Mouse (Mus musculus): ENCODE measurements at regions not wholly inside any gene's neighbourhood (a gene's known extent, or its start where the extent isn't known, plus 50 kb on each side); places are given as distances from the start of the nearest gene placed in this dataset.
A peak's percentile ranks its signal among the peaks of the same experiment; 100 is the strongest.

DNA sequence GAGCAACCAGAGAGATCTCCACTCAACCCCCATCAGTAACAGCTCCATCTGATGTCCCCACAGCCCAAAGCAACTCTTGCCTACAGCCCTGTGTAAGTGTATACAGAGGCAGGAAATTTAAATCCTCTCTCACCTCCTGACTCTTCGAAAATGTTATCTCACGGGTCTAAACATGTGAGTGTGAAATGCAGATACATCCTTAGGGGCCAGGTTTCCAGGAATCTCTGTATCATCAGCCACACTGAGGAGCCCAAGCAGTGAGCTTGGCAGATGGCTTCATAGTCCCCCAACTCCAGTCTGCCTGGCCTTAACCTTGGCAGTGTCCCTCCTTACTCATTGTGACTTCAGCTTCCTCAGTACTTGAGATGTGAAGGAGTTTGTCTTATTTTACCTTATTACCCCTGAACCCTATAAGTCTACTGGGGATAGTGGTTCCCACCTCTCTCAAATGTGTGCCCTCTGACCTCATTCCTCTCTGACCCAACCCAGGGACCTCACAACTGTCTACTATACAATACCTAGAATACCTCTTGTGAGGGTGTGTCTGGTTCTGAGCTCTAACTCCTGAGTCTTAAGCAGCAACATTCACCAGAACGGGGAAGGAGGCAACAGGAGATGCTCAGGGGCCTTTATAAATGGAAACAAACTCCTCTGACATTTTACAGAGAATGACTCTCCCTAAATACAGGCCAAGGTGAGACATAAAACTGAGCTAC is 238.5 kb downstream of the Setd4 start:
- Histone ChIP-seq H3K27ac (ENCODE audit: low read depth) (peak overlapping the region; percentile 13; the same call in 1 of the 2 replicates), H3K4me2 (ENCODE audit: low read depth, low read length) (no peak overlapping the region; the same call in 1 of the 2 replicates), H3K9me3 (ENCODE audit: low read length) (no peaks in the 10 kb centered on the region), H3K4me3 (ENCODE audit: low read depth, low read length) (no peak overlapping the region), H3K36me3 (replicated peaks; ENCODE audit: insufficient read depth, low read length) (no peaks in the 10 kb centered on the region), H3K27me3 (ENCODE audit: insufficient read depth, low read length) (no peaks in the 10 kb centered on the region), H3K4me1 (ENCODE audit: insufficient read depth) (no peaks in the 10 kb centered on the region), H3K9ac (replicated peaks) (no peak overlapping the region)
- TF ChIP-seq CTCF (IDR thresholded peaks at IDR 0.05; ENCODE audit: low read depth) (no peak), EP300 (IDR thresholded peaks at IDR 0.05; ENCODE audit: low read depth) (peak; percentile 70)
- 44% methylated on average over 3 of the region's 3 CpGs for WGBS (ENCODE audit: insufficient replicate concordance)
- ATAC-seq (peak; percentile 58), DNase-seq (no peak)

DNA sequence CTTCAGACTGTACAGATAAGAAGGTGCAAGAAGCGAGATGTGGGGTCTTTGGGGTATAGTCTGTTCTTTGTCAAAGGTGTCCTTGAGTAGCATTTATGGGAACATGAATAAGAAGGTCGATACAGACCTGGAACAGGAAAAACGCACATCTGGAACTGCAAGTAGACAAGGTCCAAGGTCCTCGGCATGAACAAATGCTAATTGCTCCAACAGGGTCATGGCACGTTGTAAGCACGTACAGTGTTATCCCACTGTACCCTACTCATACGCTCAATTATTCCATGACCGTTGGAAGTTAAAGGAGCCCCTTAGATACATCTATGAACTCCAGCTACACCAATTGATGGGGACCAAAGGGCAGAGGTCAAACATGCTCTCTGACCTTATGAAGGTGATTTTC is 244.1 kb downstream of the Setd4 start:
- Histone ChIP-seq H3K27ac (ENCODE audit: low read depth) (no peak overlapping the region), H3K27me3 (ENCODE audit: insufficient read depth, low read length) (no peaks in the 10 kb centered on the region), H3K9me3 (ENCODE audit: low read length) (no peaks in the 10 kb centered on the region), H3K36me3 (replicated peaks; ENCODE audit: insufficient read depth, low read length) (no peaks in the 10 kb centered on the region), H3K4me3 (ENCODE audit: low read depth, low read length) (no peak overlapping the region), H3K9ac (replicated peaks) (no peak overlapping the region), H3K4me2 (ENCODE audit: low read depth, low read length) (no peak overlapping the region), H3K4me1 (ENCODE audit: insufficient read depth) (no peaks in the 10 kb centered on the region)
- no peak for ATAC-seq
- TF ChIP-seq EP300 (IDR thresholded peaks at IDR 0.05; ENCODE audit: low read depth) (no peak), CTCF (IDR thresholded peaks at IDR 0.05; ENCODE audit: low read depth) (no peak)
- 82% methylated on average over 8 of the region's 8 CpGs for WGBS (ENCODE audit: insufficient replicate concordance)
- no peak for DNase-seq

DNA sequence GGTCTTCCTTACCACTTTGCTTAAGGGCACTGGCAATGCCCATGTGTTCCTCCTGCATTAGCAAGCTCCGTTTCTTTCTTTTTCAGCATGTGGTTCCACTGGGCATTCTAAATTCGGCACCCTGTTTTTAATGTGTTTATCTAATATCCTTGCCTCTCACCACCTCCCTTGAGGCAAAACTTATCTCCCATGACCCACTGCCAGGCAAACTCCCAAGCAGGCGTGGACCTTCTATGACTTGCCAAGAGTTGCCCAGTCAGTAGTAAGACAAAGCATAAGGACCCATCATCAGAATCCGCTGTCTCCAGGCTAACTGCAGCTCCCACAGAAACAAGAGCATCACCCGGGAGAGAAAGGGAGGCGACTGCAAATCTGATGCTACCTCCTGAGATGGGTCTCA is 245.2 kb downstream of the Setd4 start:
- Histone ChIP-seq H3K27me3 (ENCODE audit: insufficient read depth, low read length) (no peaks in the 10 kb centered on the region), H3K4me1 (ENCODE audit: insufficient read depth) (no peaks in the 10 kb centered on the region), H3K9ac (replicated peaks) (no peak overlapping the region), H3K27ac (ENCODE audit: low read depth) (no peak overlapping the region), H3K4me2 (ENCODE audit: low read depth, low read length) (no peak overlapping the region), H3K36me3 (replicated peaks; ENCODE audit: insufficient read depth, low read length) (no peaks in the 10 kb centered on the region), H3K4me3 (ENCODE audit: low read depth, low read length) (no peak overlapping the region), H3K9me3 (ENCODE audit: low read length) (no peaks in the 10 kb centered on the region)
- ATAC-seq: peak; percentile 56
- peak; percentile 38 for TF ChIP-seq EP300 (IDR thresholded peaks at IDR 0.05; ENCODE audit: low read depth)
- no peak for TF ChIP-seq CTCF (IDR thresholded peaks at IDR 0.05; ENCODE audit: low read depth)
- 64% methylated on average over 6 of the region's 6 CpGs for WGBS (ENCODE audit: insufficient replicate concordance)
- no peak for DNase-seq

DNA sequence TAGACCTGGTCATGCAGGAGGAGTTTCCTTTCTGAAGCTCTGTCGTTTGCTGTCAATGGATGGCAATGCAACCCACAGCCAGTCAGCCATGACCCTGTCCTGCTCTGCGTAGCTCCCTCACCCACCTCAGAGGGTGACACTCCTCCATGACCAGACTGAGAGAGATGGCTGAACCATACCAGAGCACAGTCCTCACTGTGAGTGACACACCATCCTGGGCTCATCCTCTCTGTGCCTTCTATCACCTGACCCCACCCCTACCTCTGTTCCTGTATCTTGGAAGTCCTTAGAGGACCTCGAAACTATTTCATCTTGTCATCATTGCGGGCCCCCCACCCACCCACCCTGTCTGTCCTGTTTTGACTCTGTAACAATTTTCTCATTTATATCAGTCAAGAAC is 245.7 kb downstream of the Setd4 start:
- 67% methylated on average over 4 of the region's 4 CpGs for WGBS (ENCODE audit: insufficient replicate concordance)
- Histone ChIP-seq H3K4me3 (ENCODE audit: low read depth, low read length) (no peak overlapping the region), H3K36me3 (replicated peaks; ENCODE audit: insufficient read depth, low read length) (no peaks in the 10 kb centered on the region), H3K9ac (replicated peaks) (no peak overlapping the region), H3K4me2 (ENCODE audit: low read depth, low read length) (no peak overlapping the region), H3K4me1 (ENCODE audit: insufficient read depth) (no peaks in the 10 kb centered on the region), H3K27me3 (ENCODE audit: insufficient read depth, low read length) (no peaks in the 10 kb centered on the region), H3K27ac (ENCODE audit: low read depth) (no peak overlapping the region), H3K9me3 (ENCODE audit: low read length) (no peaks in the 10 kb centered on the region)
- TF ChIP-seq CTCF (IDR thresholded peaks at IDR 0.05; ENCODE audit: low read depth) (no peak), EP300 (IDR thresholded peaks at IDR 0.05; ENCODE audit: low read depth) (no peak)
- DNase-seq: no peak
- ATAC-seq: no peak

DNA sequence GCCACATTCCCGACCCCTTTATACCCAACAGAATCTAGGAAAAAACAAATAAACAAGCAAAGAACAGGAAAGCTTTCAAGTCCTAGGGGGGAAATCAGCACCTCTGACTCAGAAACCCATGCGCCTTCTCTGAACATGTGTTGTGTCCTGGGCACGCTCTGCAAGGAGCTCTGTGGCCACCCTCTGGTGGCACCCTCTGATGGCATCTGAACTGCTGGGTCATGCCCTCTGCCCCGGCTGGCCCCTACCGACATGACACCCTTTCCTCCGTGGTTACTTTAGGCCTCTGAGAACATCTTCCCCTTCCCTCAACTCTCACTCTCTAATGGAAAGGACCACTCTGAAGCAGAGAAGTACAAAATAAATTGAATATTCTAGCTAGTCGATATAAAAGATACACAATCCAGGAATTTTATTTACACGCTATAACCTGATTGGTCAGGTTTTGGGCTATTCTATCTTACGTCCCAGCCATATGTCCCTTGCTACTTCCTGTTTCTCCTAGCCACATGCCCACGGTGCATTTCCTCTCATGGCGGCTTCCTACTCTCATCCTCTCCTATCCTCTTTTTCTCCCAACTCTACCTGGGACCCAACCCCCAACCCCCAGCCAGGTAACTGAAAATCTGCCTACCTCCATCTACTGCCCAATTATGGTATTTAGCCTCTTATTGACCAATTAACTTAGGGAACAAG is 248.5 kb downstream of the Setd4 start:
- WGBS (ENCODE audit: insufficient replicate concordance): 55% methylated on average over 11 of the region's 11 CpGs
- ATAC-seq: no peak
- TF ChIP-seq CTCF (IDR thresholded peaks at IDR 0.05; ENCODE audit: low read depth): no peak
- TF ChIP-seq EP300 (IDR thresholded peaks at IDR 0.05; ENCODE audit: low read depth): no peak

DNA sequence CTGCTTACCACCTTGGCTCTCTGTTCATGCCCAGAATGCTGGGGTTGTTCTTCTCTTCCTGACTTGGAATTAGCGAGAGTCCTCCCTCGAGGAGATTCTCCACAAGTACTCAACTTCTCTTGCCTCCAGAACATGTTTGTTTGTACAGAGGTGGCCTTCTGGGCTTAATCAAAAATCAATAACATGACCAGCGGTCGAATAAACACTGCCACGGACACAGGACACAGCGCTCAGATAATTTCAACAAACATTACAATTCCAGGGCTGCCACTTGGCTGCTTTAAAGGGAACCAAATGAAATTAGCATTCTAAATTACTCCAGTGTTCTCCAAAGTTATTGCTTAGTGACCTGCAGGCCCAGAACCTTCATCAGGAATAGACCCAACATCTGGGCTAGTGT is 249.9 kb downstream of the Setd4 start:
- no peaks in the 10 kb centered on the region for H3K36me3 ChIP-seq (replicated peaks; ENCODE audit: insufficient read depth, low read length)
- H3K4me1 ChIP-seq (ENCODE audit: insufficient read depth): no peaks in the 10 kb centered on the region
- DNase-seq: no peak
- WGBS (ENCODE audit: insufficient replicate concordance): 68% methylated on average over 6 of the region's 6 CpGs
- H3K27ac ChIP-seq (ENCODE audit: low read depth): no peak overlapping the region
- H3K4me2 ChIP-seq (ENCODE audit: low read depth, low read length): no peak overlapping the region
- H3K4me3 ChIP-seq (ENCODE audit: low read depth, low read length): no peak overlapping the region
- no peaks in the 10 kb centered on the region for H3K27me3 ChIP-seq (ENCODE audit: insufficient read depth, low read length)
- TF ChIP-seq CTCF (IDR thresholded peaks at IDR 0.05; ENCODE audit: low read depth) (no peak), EP300 (IDR thresholded peaks at IDR 0.05; ENCODE audit: low read depth) (no peak)
- H3K9ac ChIP-seq (replicated peaks): no peak overlapping the region
- ATAC-seq: no peak
- H3K9me3 ChIP-seq (ENCODE audit: low read length): no peaks in the 10 kb centered on the region

More for the DNA sequence above, 248.5 kb downstream of the Setd4 start:
- Histone ChIP-seq H3K27me3 (ENCODE audit: insufficient read depth, low read length) (no peaks in the 10 kb centered on the region), H3K9me3 (ENCODE audit: low read length) (no peaks in the 10 kb centered on the region), H3K27ac (ENCODE audit: low read depth) (no peak overlapping the region), H3K9ac (replicated peaks) (no peak overlapping the region), H3K4me1 (ENCODE audit: insufficient read depth) (no peaks in the 10 kb centered on the region), H3K36me3 (replicated peaks; ENCODE audit: insufficient read depth, low read length) (no peaks in the 10 kb centered on the region), H3K4me2 (ENCODE audit: low read depth, low read length) (no peak overlapping the region), H3K4me3 (ENCODE audit: low read depth, low read length) (no peak overlapping the region)
- no peak for DNase-seq
